ENCODE assay signal across 32 mouse cellular contexts in the genomic region with DNA sequence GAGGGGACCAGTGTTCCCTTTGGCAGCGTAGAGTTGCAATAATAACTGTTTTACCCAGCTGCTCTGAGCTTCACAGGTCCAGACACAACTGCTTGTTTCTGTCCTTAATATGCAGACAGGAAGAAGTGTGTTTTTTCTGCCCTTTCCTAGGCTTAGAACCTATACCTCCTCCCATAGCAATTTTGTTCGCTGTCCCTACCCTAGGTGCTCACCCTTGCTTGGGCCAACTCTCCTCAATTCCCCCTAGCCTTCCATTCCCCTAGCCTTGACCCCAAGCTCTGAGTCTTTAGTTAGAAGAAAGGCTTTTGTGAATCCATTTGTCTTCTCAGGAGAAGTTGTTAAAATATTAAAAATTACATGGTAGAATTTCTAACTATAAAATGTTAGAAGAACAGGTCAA. TPM values are rescaled to one million over a fixed set of nuclear protein-coding genes. Genes with fewer than 3 reads are reported as not detected.
DNase-seq lines count a peak whose midpoint lies in the region; ATAC-seq and TF ChIP-seq lines count a peak whose summit lies in the region.
"Had no signal": no experiment of that assay in that cellular context is flagged by ENCODE, and none has a peak within 500 bp of the region (broad histone marks: within the 10 kb centered on the region; RNA-seq: fewer than 3 reads in every experiment).

No protein-coding gene starts in this region.

- H3K4me2 ChIP-seq in forebrain, embryonic 13.5 days = no peak overlapping the region
- no peak overlapping the region for H3K4me2 ChIP-seq in forebrain, postnatal 0 days (ENCODE audit: low read depth)
- no peak overlapping the region for H3K4me2 ChIP-seq in midbrain, embryonic 16.5 days (ENCODE audit: low read length)
- no peak overlapping the region for H3K4me2 ChIP-seq in forebrain, embryonic 15.5 days (replicated peaks)
- no peak overlapping the region for H3K4me2 ChIP-seq in midbrain, embryonic 13.5 days (replicated peaks)
- H3K4me2 ChIP-seq: heart, embryonic 13.5 days; intestine, embryonic 15.5 days had no signal

- peaks cover 7% of the 10 kb centered on the region; the same call in 1 of the 2 replicates for H3K4me1 ChIP-seq in forebrain, embryonic 13.5 days
- H3K4me1 ChIP-seq in forebrain, postnatal 0 days (ENCODE audit: insufficient read depth) = no peaks in the 10 kb centered on the region
- H3K4me1 ChIP-seq in midbrain, embryonic 10.5 days = peaks cover 21% of the 10 kb centered on the region
- no peaks in the 10 kb centered on the region; the same call in 1 of the 2 replicates for H3K4me1 ChIP-seq in midbrain, embryonic 16.5 days (ENCODE audit: control insufficient read depth, insufficient read depth, low read length)
- H3K4me1 ChIP-seq in forebrain, embryonic 15.5 days = 0 out of 2 replicates have a peak, but pooled peaks cover 4% of the 10 kb centered on the region
- H3K4me1 ChIP-seq in midbrain, embryonic 13.5 days (replicated peaks) = peaks cover 17% of the 10 kb centered on the region
- H3K4me1 ChIP-seq: intestine, embryonic 15.5 days had no signal

- no peak for TF ChIP-seq CTCF in forebrain, postnatal 0 days (IDR thresholded peaks at IDR 0.05; ENCODE audit: low read depth)

- WGBS in forebrain, embryonic 13.5 days = 42% methylated on average over 2 of the region's 2 CpGs
- 37% methylated on average over 2 of the region's 2 CpGs for WGBS in forebrain, postnatal 0 days
- 64% methylated on average over 2 of the region's 2 CpGs for WGBS in midbrain, embryonic 10.5 days
- WGBS in midbrain, embryonic 16.5 days = 36% methylated on average over 2 of the region's 2 CpGs
- WGBS in forebrain, embryonic 15.5 days = 48% methylated on average over 2 of the region's 2 CpGs
- 70% methylated on average over 1 of the region's 2 CpGs for WGBS in midbrain, embryonic 13.5 days

- no peaks in the 10 kb centered on the region for H3K9me3 ChIP-seq in forebrain, embryonic 13.5 days (replicated peaks)
- no peaks in the 10 kb centered on the region for H3K9me3 ChIP-seq in forebrain, postnatal 0 days (ENCODE audit: low read length)
- no peaks in the 10 kb centered on the region for H3K9me3 ChIP-seq in midbrain, embryonic 10.5 days (replicated peaks)
- H3K9me3 ChIP-seq in midbrain, embryonic 16.5 days (replicated peaks; ENCODE audit: control insufficient read depth, low read length, poor library complexity, severe bottlenecking) = no peaks in the 10 kb centered on the region
- H3K9me3 ChIP-seq in forebrain, embryonic 15.5 days = no peaks in the 10 kb centered on the region
- no peaks in the 10 kb centered on the region for H3K9me3 ChIP-seq in midbrain, embryonic 13.5 days
- H3K9me3 ChIP-seq: heart, embryonic 13.5 days; intestine, embryonic 15.5 days had no signal

- ATAC-seq in forebrain, embryonic 13.5 days = 0 out of 2 replicates have a peak, but pooled peaks have one; percentile 10
- ATAC-seq in forebrain, postnatal 0 days = no peak
- ATAC-seq in midbrain, embryonic 16.5 days = no peak
- ATAC-seq in forebrain, embryonic 15.5 days (replicated peaks) = no peak
- peak; percentile 57; the same call in 1 of the 2 replicates for ATAC-seq in midbrain, embryonic 13.5 days
- ATAC-seq: intestine, embryonic 15.5 days; Patski had no signal

- intact Hi-C loops in left cerebral cortex, postnatal 25 days (cut with DNase I) = no loop called here

- no peak overlapping the region for H3K27ac ChIP-seq in forebrain, embryonic 13.5 days
- H3K27ac ChIP-seq in forebrain, postnatal 0 days (ENCODE audit: low read depth, low read length) = no peak overlapping the region
- peak overlapping the region; percentile 80 for H3K27ac ChIP-seq in midbrain, embryonic 10.5 days (replicated peaks)
- H3K27ac ChIP-seq in midbrain, embryonic 16.5 days (ENCODE audit: low read length) = no peak overlapping the region
- 0 out of 2 replicates have a peak overlapping the region, but pooled peaks have one; percentile 52 for H3K27ac ChIP-seq in forebrain, embryonic 15.5 days (replicated peaks)
- H3K27ac ChIP-seq in midbrain, embryonic 13.5 days = peak overlapping the region; percentile 69
- H3K27ac ChIP-seq: gastrocnemius, adult 2 months; heart, adult 2 months; heart, embryonic 13.5 days; intestine, embryonic 15.5 days; liver, embryonic 14.5 days; stomach, postnatal 0 days had no signal

- peaks cover 18% of the 10 kb centered on the region for H3K36me3 ChIP-seq in forebrain, embryonic 13.5 days (ENCODE audit: poor library complexity, severe bottlenecking)
- peaks cover 23% of the 10 kb centered on the region for H3K36me3 ChIP-seq in forebrain, postnatal 0 days (ENCODE audit: insufficient read depth)
- peaks cover 27% of the 10 kb centered on the region for H3K36me3 ChIP-seq in midbrain, embryonic 10.5 days
- 0 out of 2 replicates have a peak, but pooled peaks cover 2% of the 10 kb centered on the region for H3K36me3 ChIP-seq in midbrain, embryonic 16.5 days (ENCODE audit: control insufficient read depth, insufficient read depth, low read length)
- no peaks in the 10 kb centered on the region for H3K36me3 ChIP-seq in forebrain, embryonic 15.5 days
- peaks cover 13% of the 10 kb centered on the region; the same call in 1 of the 2 replicates for H3K36me3 ChIP-seq in midbrain, embryonic 13.5 days
- H3K36me3 ChIP-seq: intestine, embryonic 15.5 days had no signal

- H3K27me3 ChIP-seq in forebrain, embryonic 13.5 days = no peaks in the 10 kb centered on the region
- no peaks in the 10 kb centered on the region for H3K27me3 ChIP-seq in forebrain, postnatal 0 days (ENCODE audit: insufficient read depth, low read length)
- H3K27me3 ChIP-seq in midbrain, embryonic 10.5 days (ENCODE audit: low read depth, poor library complexity, severe bottlenecking) = no peaks in the 10 kb centered on the region
- no peaks in the 10 kb centered on the region for H3K27me3 ChIP-seq in midbrain, embryonic 16.5 days (ENCODE audit: control insufficient read depth, insufficient read depth, low read depth, low read length)
- no peaks in the 10 kb centered on the region for H3K27me3 ChIP-seq in forebrain, embryonic 15.5 days
- no peaks in the 10 kb centered on the region for H3K27me3 ChIP-seq in midbrain, embryonic 13.5 days
- H3K27me3 ChIP-seq: heart, embryonic 13.5 days; intestine, embryonic 15.5 days; Patski had no signal

- no peak for DNase-seq in forebrain, postnatal 0 days
- no peak for DNase-seq in midbrain, embryonic 10.5 days (ENCODE audit: low spot score)
- no peak for DNase-seq in left cerebral cortex, postnatal 25 days (ENCODE audit: low spot score in 2 of 2)
- no peak for DNase-seq in T-cell, adult 2 months (ENCODE audit: low spot score)
- DNase-seq: adrenal gland, postnatal 14 days; cerebellum, adult 11 months; cerebellum, adult 9-10 months; cerebellum, postnatal 36 days; gastrocnemius, adult 2 months; gastrocnemius, postnatal 36 days; heart, adult 2 months; heart, postnatal 10 days; kidney, adult 9 months; kidney, postnatal 10 days; layer of hippocampus, adult 9-11 months; liver; lung, adult 2 months; lung, postnatal 14 days; right cerebral cortex, postnatal 4 days; thymus, adult 18-20 months; thymus, postnatal 25 days had no signal

- no peak overlapping the region for H3K4me3 ChIP-seq in forebrain, embryonic 13.5 days
- H3K4me3 ChIP-seq in forebrain, postnatal 0 days (ENCODE audit: low read depth, low read length) = no peak overlapping the region
- no peak overlapping the region for H3K4me3 ChIP-seq in midbrain, embryonic 10.5 days
- no peak overlapping the region for H3K4me3 ChIP-seq in midbrain, embryonic 16.5 days (ENCODE audit: low read depth, low read length)
- no peak overlapping the region for H3K4me3 ChIP-seq in forebrain, embryonic 15.5 days
- H3K4me3 ChIP-seq in midbrain, embryonic 13.5 days (replicated peaks) = no peak overlapping the region
- H3K4me3 ChIP-seq: gastrocnemius, adult 2 months; heart, adult 2 months; heart, embryonic 13.5 days; intestine, embryonic 15.5 days had no signal

- no peak overlapping the region for H3K9ac ChIP-seq in forebrain, embryonic 13.5 days
- H3K9ac ChIP-seq in forebrain, postnatal 0 days = no peak overlapping the region
- H3K9ac ChIP-seq in midbrain, embryonic 16.5 days (ENCODE audit: low read depth, low read length) = no peak overlapping the region
- no peak overlapping the region for H3K9ac ChIP-seq in forebrain, embryonic 15.5 days (replicated peaks)
- H3K9ac ChIP-seq in midbrain, embryonic 13.5 days (replicated peaks) = no peak overlapping the region
- H3K9ac ChIP-seq: heart, embryonic 13.5 days; intestine, embryonic 15.5 days; liver, embryonic 14.5 days had no signal

RNA-seq across cellular contexts. Expression of gene Gstz1, which starts 8.2 kb away (rescaled TPM):
- 27.2 and 29.5 TPM in 2 replicates for polyA plus RNA-seq in forebrain, embryonic 13.5 days (2015; fragmentation: Nextera tagmentation; extraction: Ambion mirVana)
- 49.3 and 57.6 TPM in 2 replicates for total RNA-seq in forebrain, postnatal 0 days (2014; rRNA removed)
- 44.4 and 44.5 TPM in 2 replicates for polyA plus RNA-seq in forebrain, postnatal 0 days (2015; fragmentation: Nextera tagmentation; extraction: Ambion mirVana)
- 33.0 and 34.3 TPM in 2 replicates for polyA plus RNA-seq in midbrain, embryonic 10.5 days (2016; fragmentation: Nextera tagmentation; extraction: Ambion mirVana)
- 25.1 and 31.5 TPM in 2 replicates for polyA plus RNA-seq in midbrain, embryonic 16.5 days (2015; fragmentation: Nextera tagmentation; extraction: Ambion mirVana)
- polyA plus RNA-seq in forebrain, embryonic 15.5 days (2015; fragmentation: Nextera tagmentation; extraction: Ambion mirVana) = 25.5 and 26.8 TPM in 2 replicates
- 29.9 and 32.5 TPM in 2 replicates for polyA plus RNA-seq in midbrain, embryonic 13.5 days (2015; fragmentation: Nextera tagmentation; extraction: Ambion mirVana)
- total RNA-seq in left cerebral cortex, postnatal 25 days (2021) = 10 to 100 TPM; 45.5 to 48.5 TPM

RNA-seq across cellular contexts. Expression of gene Pomt2, which starts 9.0 kb away (rescaled TPM):
- polyA plus RNA-seq in forebrain, embryonic 13.5 days (2015; fragmentation: Nextera tagmentation; extraction: Ambion mirVana) = 10.5 and 12.0 TPM in 2 replicates
- 23.3 and 32.5 TPM in 2 replicates for total RNA-seq in forebrain, postnatal 0 days (2014; rRNA removed)
- 9.0 and 10.8 TPM in 2 replicates for polyA plus RNA-seq in forebrain, postnatal 0 days (2015; fragmentation: Nextera tagmentation; extraction: Ambion mirVana)
- 16.5 and 17.7 TPM in 2 replicates for polyA plus RNA-seq in midbrain, embryonic 10.5 days (2016; fragmentation: Nextera tagmentation; extraction: Ambion mirVana)
- polyA plus RNA-seq in midbrain, embryonic 16.5 days (2015; fragmentation: Nextera tagmentation; extraction: Ambion mirVana) = 15.6 and 16.1 TPM in 2 replicates
- 12.5 and 12.8 TPM in 2 replicates for polyA plus RNA-seq in forebrain, embryonic 15.5 days (2015; fragmentation: Nextera tagmentation; extraction: Ambion mirVana)
- 13.2 and 14.3 TPM in 2 replicates for polyA plus RNA-seq in midbrain, embryonic 13.5 days (2015; fragmentation: Nextera tagmentation; extraction: Ambion mirVana)
- total RNA-seq in left cerebral cortex, postnatal 25 days (2021) = 10 to 100 TPM; 18.2 to 20.8 TPM

RNA-seq across cellular contexts. Expression of gene Ngb, which starts 36.4 kb away (rescaled TPM):
- polyA plus RNA-seq in forebrain, embryonic 13.5 days (2015; fragmentation: Nextera tagmentation; extraction: Ambion mirVana) = 0.66 and 1.0 TPM in 2 replicates
- 9.2 and 9.9 TPM in 2 replicates for total RNA-seq in forebrain, postnatal 0 days (2014; rRNA removed)
- 7.1 and 12.2 TPM in 2 replicates for polyA plus RNA-seq in forebrain, postnatal 0 days (2015; fragmentation: Nextera tagmentation; extraction: Ambion mirVana)
- 0.32 and 0.62 TPM in 2 replicates for polyA plus RNA-seq in midbrain, embryonic 10.5 days (2016; fragmentation: Nextera tagmentation; extraction: Ambion mirVana)
- 8.5 and 10.8 TPM in 2 replicates for polyA plus RNA-seq in midbrain, embryonic 16.5 days (2015; fragmentation: Nextera tagmentation; extraction: Ambion mirVana)
- 1.8 and 2.0 TPM in 2 replicates for polyA plus RNA-seq in forebrain, embryonic 15.5 days (2015; fragmentation: Nextera tagmentation; extraction: Ambion mirVana)
- polyA plus RNA-seq in midbrain, embryonic 13.5 days (2015; fragmentation: Nextera tagmentation; extraction: Ambion mirVana) = 1.3 and 1.6 TPM in 2 replicates
- 1 to 10 TPM; 8.0 to 9.8 TPM for total RNA-seq in left cerebral cortex, postnatal 25 days (2021)
- total RNA-seq: gastrocnemius, postnatal 36 days; heart, adult 2 months; MEL had no signal
- polyA plus RNA-seq: embryonic facial prominence, embryonic 11.5 days had no signal

Comparison
In these comparisons a context has a peak if more than half of its experiments do, and no peak if none do; other contexts are left out.
1. ATAC-seq: peak in forebrain, embryonic 13.5 days (single experiment) and midbrain, embryonic 13.5 days (single experiment); none in forebrain, postnatal 0 days (single experiment), midbrain, embryonic 16.5 days (single experiment) and forebrain, embryonic 15.5 days (single experiment).
2. H3K27ac ChIP-seq: peak in midbrain, embryonic 10.5 days (single experiment), forebrain, embryonic 15.5 days (single experiment) and midbrain, embryonic 13.5 days (single experiment); none in forebrain, embryonic 13.5 days (single experiment), forebrain, postnatal 0 days (single experiment) and midbrain, embryonic 16.5 days (single experiment).